8 mouse cellular contexts compared by ENCODE assay signal in the genomic region with DNA sequence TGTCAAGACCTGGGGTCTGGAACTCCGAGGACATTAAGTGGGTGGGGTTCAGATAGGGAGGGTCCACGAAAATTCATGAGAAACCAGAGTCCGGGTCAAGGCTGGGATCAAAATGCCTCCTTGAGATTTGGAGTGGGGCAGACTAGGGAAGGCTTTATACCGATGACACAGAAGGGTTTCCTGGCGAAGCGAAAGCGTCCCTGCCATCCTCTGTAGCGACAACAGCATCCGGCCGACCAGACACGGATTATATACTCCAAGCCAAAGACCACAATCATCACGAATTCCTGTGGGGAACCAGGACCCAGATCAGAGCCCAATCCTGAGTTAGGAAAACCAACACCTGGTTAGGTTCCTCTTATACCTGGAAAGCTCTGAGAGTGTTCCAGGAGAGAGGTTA. TPM values are rescaled to one million over a fixed set of nuclear protein-coding genes. Genes with fewer than 3 reads are reported as not detected.
A peak's percentile ranks its signal among the peaks of the same experiment; 100 is the strongest.
DNase-seq lines count a peak whose midpoint lies in the region; ATAC-seq and TF ChIP-seq lines count a peak whose summit lies in the region.

No protein-coding gene starts in this region.

- no peak for DNase-seq in heart, embryonic 10.5 days (ENCODE audit: low spot score)
- no peak for DNase-seq in heart, adult 9 months (ENCODE audit: low spot score in 2 of 2)
- peak; percentile 20 for DNase-seq in CD4-positive helper T cell, adult 2 months (ENCODE audit: low read depth, low spot score)
- no peak for DNase-seq in liver, embryonic 14.5 days (ENCODE audit: low read depth in 3 of 3, low spot score in 3 of 3)
- no peak for DNase-seq in right cerebral cortex, postnatal 36 days (ENCODE audit: low spot score in 2 of 2)
- DNase-seq in cerebellum, postnatal 4 days (ENCODE audit: low spot score in 2 of 2), result no peak
- no peak for DNase-seq in cerebellum, postnatal 25 days

- H3K9ac ChIP-seq in forebrain, embryonic 16.5 days (replicated peaks; ENCODE audit: low read depth, low read length), result 0 out of 2 replicates have a peak overlapping the region, but pooled peaks have one; percentile 41
- H3K9ac ChIP-seq in liver, embryonic 14.5 days (replicated peaks), result no peak overlapping the region

- WGBS in heart, embryonic 10.5 days, result 11% methylated on average over 12 of the region's 12 CpGs
- WGBS in forebrain, embryonic 16.5 days, result 17% methylated on average over 12 of the region's 12 CpGs
- WGBS in liver, embryonic 14.5 days (ENCODE audit: insufficient replicate concordance), result 13% methylated on average over 12 of the region's 12 CpGs

- no peak for TF ChIP-seq EP300 in liver, embryonic 14.5 days (IDR thresholded peaks at IDR 0.05; ENCODE audit: low read depth)

- H3K27me3 ChIP-seq in heart, embryonic 10.5 days (ENCODE audit: insufficient read depth, poor library complexity, severe bottlenecking), result peaks cover 75% of the 10 kb centered on the region
- H3K27me3 ChIP-seq in forebrain, embryonic 16.5 days (replicated peaks; ENCODE audit: control insufficient read depth, insufficient read depth, low read length), result 0 out of 2 replicates have a peak, but pooled peaks cover 7% of the 10 kb centered on the region
- H3K27me3 ChIP-seq in liver, embryonic 14.5 days (ENCODE audit: control insufficient read depth, insufficient read depth, low read length), result peaks cover 16% of the 10 kb centered on the region

- H3K9me3 ChIP-seq in heart, embryonic 10.5 days, result no peaks in the 10 kb centered on the region
- H3K9me3 ChIP-seq in forebrain, embryonic 16.5 days (ENCODE audit: control insufficient read depth, low read length), result no peaks in the 10 kb centered on the region
- no peaks in the 10 kb centered on the region for H3K9me3 ChIP-seq in liver, embryonic 14.5 days (ENCODE audit: control insufficient read depth, low read length)

- ATAC-seq in forebrain, embryonic 16.5 days, result no peak
- ATAC-seq in liver, embryonic 14.5 days (ENCODE audit: insufficient read depth), result no peak

- peak overlapping the region; percentile 72 for H3K4me2 ChIP-seq in forebrain, embryonic 16.5 days (ENCODE audit: low read length)
- H3K4me2 ChIP-seq in liver, embryonic 14.5 days (ENCODE audit: low read depth), result peak overlapping the region; percentile 59

- H3K4me3 ChIP-seq in heart, embryonic 10.5 days, result peak overlapping the region; percentile 56
- peak overlapping the region; percentile 39 for H3K4me3 ChIP-seq in forebrain, embryonic 16.5 days (replicated peaks; ENCODE audit: low read length)
- H3K4me3 ChIP-seq in liver, embryonic 14.5 days (ENCODE audit: insufficient read depth in 1 of 2, low read depth in 2 of 2, low read length in 2 of 2), result peak overlapping the region in 1 of 2 experiments; percentile 10; a peak in 2 of 4 replicates

- H3K27ac ChIP-seq in heart, embryonic 10.5 days, result peak overlapping the region; percentile 17; the same call in 1 of the 2 replicates
- no peak overlapping the region for H3K27ac ChIP-seq in forebrain, embryonic 16.5 days (ENCODE audit: low read length)
- no peak overlapping the region for H3K27ac ChIP-seq in liver, embryonic 14.5 days

- no peaks in the 10 kb centered on the region for H3K36me3 ChIP-seq in heart, embryonic 10.5 days
- no peaks in the 10 kb centered on the region for H3K36me3 ChIP-seq in forebrain, embryonic 16.5 days (ENCODE audit: control insufficient read depth, insufficient read depth)
- no peaks in the 10 kb centered on the region for H3K36me3 ChIP-seq in liver, embryonic 14.5 days (replicated peaks; ENCODE audit: control insufficient read depth, insufficient read depth, low read depth)

- TF ChIP-seq CTCF in liver, embryonic 14.5 days (IDR thresholded peaks at IDR 0.05; ENCODE audit: low read depth), result no peak

- peaks cover 27% of the 10 kb centered on the region for H3K4me1 ChIP-seq in heart, embryonic 10.5 days
- peaks cover 24% of the 10 kb centered on the region for H3K4me1 ChIP-seq in forebrain, embryonic 16.5 days (replicated peaks; ENCODE audit: control insufficient read depth, insufficient read depth, low read length)
- peaks cover 0 to 3% of the 10 kb centered on the region in 2 experiments; a peak in 1 of 4 replicates for H3K4me1 ChIP-seq in liver, embryonic 14.5 days (replicated peaks; ENCODE audit: control insufficient read depth in 2 of 2, insufficient read depth in 2 of 2, low read length in 1 of 2)

RNA-seq across cellular contexts. Expression of a gene that starts 31.6 kb away (rescaled TPM):
- 1.1 and 1.7 TPM in 2 replicates for polyA plus RNA-seq in heart, embryonic 10.5 days (2016; fragmentation: Nextera tagmentation; extraction: Ambion mirVana)
- polyA plus RNA-seq in forebrain, embryonic 16.5 days (2015; fragmentation: Nextera tagmentation; extraction: Ambion mirVana), result 8.7 and 11.1 TPM in 2 replicates
- 0.06 and 0.10 TPM in 2 replicates for polyA plus RNA-seq in liver, embryonic 14.5 days (2012; rRNA removed)
- polyA plus RNA-seq in liver, embryonic 14.5 days (2014; fragmentation: Nextera tagmentation; extraction: Ambion mirVana), result 0.08 TPM in 1 of 2 replicates, not detected in the other

RNA-seq across cellular contexts. Expression of a gene that starts 50.4 kb away (rescaled TPM):
- polyA plus RNA-seq in heart, embryonic 10.5 days (2016; fragmentation: Nextera tagmentation; extraction: Ambion mirVana), result 47.3 and 47.5 TPM in 2 replicates
- 0.46 and 0.79 TPM in 2 replicates for polyA plus RNA-seq in forebrain, embryonic 16.5 days (2015; fragmentation: Nextera tagmentation; extraction: Ambion mirVana)
- polyA plus RNA-seq in liver, embryonic 14.5 days (2012; rRNA removed), result 79.1 and 109 TPM in 2 replicates
- 76.6 and 95.2 TPM in 2 replicates for polyA plus RNA-seq in liver, embryonic 14.5 days (2014; fragmentation: Nextera tagmentation; extraction: Ambion mirVana)

Comparison
In these comparisons a context has a peak if more than half of its experiments do, and no peak if none do; other contexts are left out.
1. RNA of a gene that starts 50.4 kb away (polyA plus RNA-seq): 76.6 to 109 TPM in liver, embryonic 14.5 days and 47.3 to 47.5 TPM in heart, embryonic 10.5 days; 0.46 to 0.79 TPM in forebrain, embryonic 16.5 days; every median in the first group is over 10 times any median in the second.